Mouse (Mus musculus): ENCODE measurements around the gene Ppat.

- TF ChIP-seq CTCF (IDR thresholded peaks at IDR 0.05; ENCODE audit: low read depth) = no peak
- no peak for TF ChIP-seq EP300 (optimal IDR thresholded peaks at IDR 0.05)
These were observed 58.8 kb downstream of the Ppat start for GRCm38 (mm10) chr5:76892608-76893007.
